Mouse (Mus musculus) ES-Bruce4 (cell line): ENCODE measurements around the gene Hoxc12.

ENCODE experiments used
- CTCF ChIP-seq: IDR thresholded peaks from one replicate; pipeline ENCODE4 v1.8.1; 2011; ENCODE audit warnings: low read depth, low read length
- POLR2A ChIP-seq: IDR thresholded peaks from one replicate; pipeline ENCODE4 v1.8.1; 2011; ENCODE audit warnings: low read length; ENCODE audit not compliant: insufficient read depth

- no peak for TF ChIP-seq CTCF
- TF ChIP-seq POLR2A = no peak
These were observed 31.6 kb upstream of the Hoxc12 start for GRCm38 (mm10) chr15:102904946-102905345.
